18 mouse cellular contexts compared by ENCODE assay signal in genomic region chr7:111240234-111240826, GRCm38 (mm10).
DNase-seq lines count a peak whose midpoint lies in the region; ATAC-seq and TF ChIP-seq lines count a peak whose summit lies in the region.
"Had no signal": no experiment of that assay in that cellular context is flagged by ENCODE, and none has a peak within 500 bp of the region (broad histone marks: within the 10 kb centered on the region; RNA-seq: fewer than 3 reads in every experiment).

No protein-coding gene starts in this region.

- H3K4me3 ChIP-seq in kidney, adult 2 months (ENCODE audit: insufficient read depth, low read depth, low read length) = no peak overlapping the region
- H3K4me3 ChIP-seq: embryonic facial prominence, embryonic 15.5 days; neural tube, embryonic 12.5 days had no signal

- peak; percentile 39 for DNase-seq in adrenal gland, postnatal 14 days
- DNase-seq in adrenal gland, postnatal 4 days (ENCODE audit: low spot score in 2 of 2) = no peak
- DNase-seq in kidney, adult 2 months = peak; percentile 49
- DNase-seq in kidney, postnatal 4 days = no peak
- DNase-seq in NIH3T3 (ENCODE audit: low read depth) = peak; percentile 57
- DNase-seq in heart, postnatal 36 days = peak; percentile 31 to 44
- no peak for DNase-seq in urinary bladder, adult 2 months (ENCODE audit: low spot score)
- DNase-seq: cerebellum, adult 2 months; lung, adult 2 months; retina, postnatal 1 day; thymus, adult 18-20 months had no signal

- 24% methylated on average over 9 of the region's 9 CpGs for WGBS in kidney, adult 2 months

- no peak for ATAC-seq in erythroblast, adult 5-6 weeks (replicated peaks; ENCODE audit: low FRiP score, poor library complexity, severe bottlenecking)
- ATAC-seq: activated CD4-positive, CD25-positive, alpha-beta regulatory T cell, adult 4 months; forebrain, embryonic 14.5 days; hindbrain, postnatal 0 days; midbrain, embryonic 16.5 days had no signal

- no peaks in the 10 kb centered on the region for H3K36me3 ChIP-seq in kidney, adult 2 months (ENCODE audit: control insufficient read depth, insufficient read depth, low read length)
- H3K36me3 ChIP-seq: embryonic facial prominence, embryonic 15.5 days; neural tube, embryonic 12.5 days had no signal

- no peak for TF ChIP-seq POLR2A in kidney, adult 2 months (IDR thresholded peaks at IDR 0.05; ENCODE audit: low read depth, low read length)

- H3K27me3 ChIP-seq in kidney, adult 2 months (replicated peaks; ENCODE audit: control insufficient read depth, insufficient read depth, low read length) = no peaks in the 10 kb centered on the region; the same call in 1 of the 2 replicates
- H3K27me3 ChIP-seq: embryonic facial prominence, embryonic 15.5 days; neural tube, embryonic 12.5 days had no signal

- intact Hi-C loops in heart, postnatal 36 days (cut with DNase I) = loop anchor here (2.0 kb wide), 1 partner anchor 192 kb away; no protein-coding TSS in a partner anchor

- no peak overlapping the region for H3K27ac ChIP-seq in kidney, adult 2 months (ENCODE audit: insufficient read depth, low read depth, low read length)
- H3K27ac ChIP-seq: embryonic facial prominence, embryonic 15.5 days; hindbrain, postnatal 0 days; neural tube, embryonic 12.5 days had no signal

- H3K4me1 ChIP-seq in kidney, adult 2 months (ENCODE audit: control insufficient read depth, insufficient read depth, low read length) = no peaks in the 10 kb centered on the region; the same call in 1 of the 2 replicates
- H3K4me1 ChIP-seq: embryonic facial prominence, embryonic 15.5 days; neural tube, embryonic 12.5 days had no signal

- no peak for TF ChIP-seq CTCF in kidney, adult 2 months (conservative IDR thresholded peaks at IDR 0.05; ENCODE audit: insufficient read depth, insufficient read length, low read depth, low read length)

Comparison
In these comparisons a context has a peak if more than half of its experiments do, and no peak if none do; other contexts are left out.
1. DNase-seq: peak in adrenal gland, postnatal 14 days (single experiment), kidney, adult 2 months (single experiment), NIH3T3 (single experiment) and heart, postnatal 36 days (2 of 2); none in adrenal gland, postnatal 4 days (0 of 2), kidney, postnatal 4 days (0 of 2) and urinary bladder, adult 2 months (single experiment).